Mouse (Mus musculus): ENCODE measurements at regions not wholly inside any gene's neighbourhood (a gene's known extent, or its start where the extent isn't known, plus 50 kb on each side); places are given as distances from the start of the nearest gene placed in this dataset.

DNA sequence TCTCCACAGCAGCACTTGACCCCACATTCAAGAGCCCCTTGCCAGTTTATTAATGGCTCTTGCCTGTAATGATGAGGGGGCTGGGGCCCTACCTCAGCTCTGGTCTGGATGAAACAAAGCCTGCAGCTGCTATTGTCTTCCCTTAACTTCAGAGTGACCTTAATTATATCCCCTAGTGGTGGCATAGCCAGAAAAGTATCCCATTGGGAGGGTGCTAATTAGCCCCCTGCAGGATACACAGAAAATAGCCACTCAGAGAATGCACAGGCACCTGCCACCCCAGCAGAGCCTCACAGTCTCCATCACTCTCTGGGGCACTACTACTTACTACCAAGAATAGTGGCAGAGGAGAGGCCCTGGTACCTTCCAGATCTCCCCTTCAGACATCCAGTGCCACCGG is 150.0 kb downstream of the Zfp706 start:
- no peak for DNase-seq
- Histone ChIP-seq H3K27ac (no peak overlapping the region), H3K4me3 (no peak overlapping the region)
- intact Hi-C loops (cut with DNase I), result no loop called here
- no peak for TF ChIP-seq CTCF (IDR thresholded peaks at IDR 0.05)

- intact Hi-C loops (cut with DNase I), result no loop called here
- DNase-seq, result peak; percentile 57
- Histone ChIP-seq H3K27ac (peak overlapping the region; percentile 69), H3K4me3 (no peak overlapping the region)
- TF ChIP-seq CTCF (IDR thresholded peaks at IDR 0.05), result no peak
These were observed 151.9 kb downstream of the Zfp706 start for GRCm38 (mm10) chr15:36855550-36856131.

- no peak overlapping the region for H3K4me3 ChIP-seq
- intact Hi-C loops (cut with DNase I), result no loop called here
- H3K27ac ChIP-seq, result peak overlapping the region; percentile 69
- DNase-seq, result peak; percentile 34
- no peak for TF ChIP-seq CTCF (IDR thresholded peaks at IDR 0.05)
These were observed 152.7 kb downstream of the Zfp706 start for GRCm38 (mm10) chr15:36854900-36855321.

DNA sequence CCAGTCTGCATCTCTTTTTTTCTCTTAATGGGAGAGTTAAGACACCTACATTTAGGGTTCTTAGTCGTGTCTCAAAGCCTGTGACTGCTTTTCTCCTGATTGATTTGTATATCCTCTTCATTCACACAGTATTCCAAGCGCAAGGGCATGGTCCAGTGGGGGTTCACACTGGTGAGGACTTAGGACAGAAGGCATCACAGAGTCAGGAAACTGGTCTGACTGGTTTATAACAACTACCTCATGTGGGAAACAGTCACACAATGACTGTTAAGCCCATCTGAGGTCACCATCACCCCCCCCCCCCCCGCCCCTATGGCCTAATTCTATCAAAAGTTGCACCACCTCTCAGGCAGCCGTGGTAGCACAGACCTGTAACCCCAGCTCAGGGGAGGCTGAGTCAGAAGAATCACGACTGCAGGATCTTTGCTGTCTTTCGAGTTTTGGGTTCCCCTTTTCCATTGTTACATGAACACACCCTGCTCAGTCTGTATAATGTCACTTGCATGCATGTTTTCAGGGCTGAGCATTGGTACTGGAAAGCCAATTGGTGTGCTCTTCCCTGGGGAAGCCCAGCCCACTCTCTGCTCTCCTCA is 155.2 kb downstream of the Zfp706 start:
- H3K27ac ChIP-seq, result no peak overlapping the region
- DNase-seq, result no peak
- intact Hi-C loops (cut with DNase I), result no loop called here
- H3K4me3 ChIP-seq, result no peak overlapping the region
- TF ChIP-seq CTCF (IDR thresholded peaks at IDR 0.05), result no peak

DNA sequence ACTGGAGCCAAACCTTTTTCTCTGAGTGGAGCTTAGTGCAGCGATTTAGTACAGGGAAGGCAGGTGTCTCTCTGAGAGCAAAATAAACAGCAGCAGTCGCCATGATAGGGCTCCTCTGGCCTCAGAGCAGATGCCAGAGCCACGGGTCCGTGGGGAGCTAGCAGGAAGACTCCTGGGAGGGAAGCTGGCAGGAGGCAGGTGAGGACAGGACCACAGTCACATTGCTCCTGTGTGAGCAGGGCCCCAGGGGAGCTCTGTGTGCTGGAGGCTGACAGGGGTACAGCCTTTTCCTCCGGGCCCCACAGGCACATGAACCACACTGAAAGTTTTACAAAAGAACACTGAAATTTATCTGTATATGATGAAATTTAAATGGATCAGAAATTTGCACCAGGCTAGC is 159.3 kb downstream of the Zfp706 start:
- intact Hi-C loops (cut with DNase I), result no loop called here
- Histone ChIP-seq H3K4me3 (no peak overlapping the region), H3K27ac (no peak overlapping the region)
- no peak for DNase-seq
- TF ChIP-seq CTCF (IDR thresholded peaks at IDR 0.05), result no peak

DNA sequence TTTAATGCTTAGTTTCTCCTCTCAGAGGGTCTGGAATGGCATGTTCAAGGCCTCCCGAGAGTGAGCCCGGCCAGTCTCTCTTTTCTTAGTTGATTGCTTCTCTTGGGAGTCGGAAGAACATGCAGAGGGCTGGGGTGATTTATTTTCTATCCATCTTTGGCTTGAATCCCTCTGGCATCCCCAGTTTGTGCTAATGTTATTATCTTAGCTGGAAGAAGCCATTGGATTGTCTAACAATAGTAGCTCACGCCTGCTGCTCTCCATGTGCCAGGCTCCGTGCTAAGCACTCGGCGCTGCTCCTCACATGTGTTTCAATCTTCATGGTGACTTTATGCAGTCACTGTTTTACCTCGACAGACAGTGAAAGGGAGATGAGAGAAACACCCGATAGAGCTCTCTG is 160.8 kb downstream of the Zfp706 start:
- Histone ChIP-seq H3K27ac (0 out of 2 replicates have a peak overlapping the region, but pooled peaks have one; percentile 20), H3K4me3 (no peak overlapping the region)
- no peak for DNase-seq
- TF ChIP-seq CTCF (IDR thresholded peaks at IDR 0.05), result no peak
- intact Hi-C loops (cut with DNase I), result no loop called here

All from gastrocnemius, adult 2 months (tissue).